Mouse (Mus musculus): ENCODE measurements at regions not wholly inside any gene's neighbourhood (a gene's known extent, or its start where the extent isn't known, plus 50 kb on each side); places are given as distances from the start of the nearest gene placed in this dataset.

- no peak for DNase-seq (ENCODE audit: low spot score in 2 of 2)
These were observed 90.9 kb upstream of the Krr1 start for GRCm38 (mm10) chr10:111881339-111882211.

- DNase-seq (ENCODE audit: low spot score in 2 of 2): no peak
These were observed 89.9 kb upstream of the Krr1 start for GRCm38 (mm10) chr10:111882521-111882920.

GRCm38 (mm10) chr10:111884701-111885100 is 87.8 kb upstream of the Krr1 start:
- DNase-seq (ENCODE audit: low spot score in 2 of 2): no peak

- DNase-seq (ENCODE audit: low spot score in 2 of 2): no peak
These were observed 83.4 kb upstream of the Krr1 start for GRCm38 (mm10) chr10:111889111-111889510.

- no peak for DNase-seq (ENCODE audit: low spot score in 2 of 2)
These were observed 79.0 kb upstream of the Krr1 start for GRCm38 (mm10) chr10:111893489-111893888.

GRCm38 (mm10) chr10:111893941-111894340 is 78.5 kb upstream of the Krr1 start:
- no peak for DNase-seq (ENCODE audit: low spot score in 2 of 2)

GRCm38 (mm10) chr10:111897361-111897760 is 75.1 kb upstream of the Krr1 start:
- DNase-seq (ENCODE audit: low spot score in 2 of 2): no peak

GRCm38 (mm10) chr10:111900723-111901716 is 71.4 kb upstream of the Krr1 start:
- DNase-seq (ENCODE audit: low spot score in 2 of 2): no peak

- no peak for DNase-seq (ENCODE audit: low spot score in 2 of 2)
These were observed 68.5 kb upstream of the Krr1 start for GRCm38 (mm10) chr10:111903956-111904355.

GRCm38 (mm10) chr10:111907836-111908235 is 64.6 kb upstream of the Krr1 start:
- no peak for DNase-seq (ENCODE audit: low spot score in 2 of 2)

GRCm38 (mm10) chr10:111912561-111912960 is 59.9 kb upstream of the Krr1 start:
- DNase-seq (ENCODE audit: low spot score in 2 of 2): no peak

GRCm38 (mm10) chr10:111913066-111913785 is 59.2 kb upstream of the Krr1 start:
- DNase-seq (ENCODE audit: low spot score in 2 of 2): no peak

- no peak for DNase-seq (ENCODE audit: low spot score in 2 of 2)
These were observed 58.2 kb upstream of the Krr1 start for GRCm38 (mm10) chr10:111914231-111914630.

GRCm38 (mm10) chr10:111918071-111918507 is 54.4 kb upstream of the Krr1 start:
- DNase-seq (ENCODE audit: low spot score in 2 of 2): no peak

- no peak for DNase-seq (ENCODE audit: low spot score in 2 of 2)
These were observed 53.0 kb upstream of the Krr1 start for GRCm38 (mm10) chr10:111919475-111919874.

GRCm38 (mm10) chr10:111921492-111921891 is 51.0 kb upstream of the Krr1 start:
- DNase-seq (ENCODE audit: low spot score in 2 of 2): no peak

All from frontal cortex, postnatal 14 days (tissue).